Mouse (Mus musculus): ENCODE results near the gene Rgmb.

Rgmb gene

GRCm38 (mm10) chr17:15822376-15822775, 8.5 kb downstream of the Rgmb start:
- no peak for DNase-seq (ENCODE audit: low read depth, low spot score)

- no peak for DNase-seq (ENCODE audit: low read depth, low spot score)
Measured at GRCm38 (mm10) chr17:15821706-15822105, 9.1 kb downstream of the Rgmb start.

DNA sequence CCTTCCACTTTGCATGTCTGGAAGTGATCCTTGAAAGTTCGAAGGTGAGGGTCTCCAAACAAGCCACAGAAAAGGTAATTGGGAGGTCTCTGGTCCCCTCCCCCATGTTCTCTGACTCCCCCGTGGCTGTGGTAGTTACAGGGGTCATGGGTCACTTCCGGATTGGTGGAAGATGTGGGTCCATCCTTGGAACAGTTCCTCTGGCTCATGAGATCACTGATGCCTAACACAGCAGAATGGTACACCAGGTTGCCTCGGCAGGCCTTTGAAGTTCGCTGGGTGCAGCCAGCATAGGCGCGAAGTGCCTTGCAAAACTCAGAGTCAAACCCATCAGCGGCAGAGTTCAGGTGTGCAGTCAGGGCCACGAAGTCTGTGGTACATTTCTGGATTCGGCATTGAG, 10.1 kb downstream of the Rgmb start:
- DNase-seq (ENCODE audit: low read depth, low spot score): no peak

GRCm38 (mm10) chr17:15820146-15820545, 10.7 kb downstream of the Rgmb start:
- no peak for DNase-seq (ENCODE audit: low read depth, low spot score)

DNA sequence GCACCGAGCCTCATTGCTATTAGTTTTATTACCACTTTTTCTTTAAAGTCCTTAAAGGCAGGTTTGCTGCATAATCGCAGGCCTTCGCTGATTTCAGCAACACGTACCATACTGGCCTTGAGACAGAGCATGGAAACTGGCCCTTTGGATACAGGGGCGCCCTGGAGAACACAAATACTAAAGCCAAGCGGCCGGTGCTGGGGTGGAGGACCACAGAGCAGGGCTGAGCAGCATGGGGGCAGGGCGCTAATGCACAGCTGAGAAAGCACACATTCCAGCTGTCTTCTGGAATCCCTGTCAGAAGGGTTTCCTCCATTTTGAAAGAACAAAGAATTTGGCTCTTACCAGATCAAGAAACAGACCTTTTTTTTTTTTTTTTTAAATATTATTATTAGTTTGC, 12.5 kb downstream of the Rgmb start:
- DNase-seq (ENCODE audit: low read depth, low spot score): no peak

- no peak for DNase-seq (ENCODE audit: low read depth, low spot score)
Measured at GRCm38 (mm10) chr17:15817634-15818033, 13.2 kb downstream of the Rgmb start.

DNA sequence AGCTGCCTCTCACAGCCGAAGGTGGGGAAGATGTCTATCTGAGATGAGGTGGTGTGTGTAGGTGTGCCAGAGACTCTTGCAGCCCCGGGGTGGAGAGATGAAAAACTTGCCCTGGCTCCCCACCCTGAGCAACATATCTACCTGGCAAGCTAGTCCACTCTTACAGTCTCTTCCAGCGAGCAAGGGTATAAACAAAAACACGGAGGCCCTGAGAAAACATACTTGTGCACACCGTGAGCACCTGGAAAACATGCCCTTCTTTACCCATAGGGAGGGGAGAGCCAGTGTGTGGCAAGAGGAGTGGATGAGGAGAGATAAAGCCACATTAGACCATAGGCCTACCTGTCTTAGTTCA, 13.8 kb downstream of the Rgmb start:
- no peak for DNase-seq (ENCODE audit: low read depth, low spot score)

- DNase-seq (ENCODE audit: low read depth, low spot score): no peak
Measured at GRCm38 (mm10) chr17:15816379-15817095, 14.3 kb downstream of the Rgmb start.

- no peak for DNase-seq (ENCODE audit: low read depth, low spot score)
Measured at GRCm38 (mm10) chr17:15815312-15816018, 15.4 kb downstream of the Rgmb start.

GRCm38 (mm10) chr17:15813658-15814212, 17.1 kb downstream of the Rgmb start:
- DNase-seq (ENCODE audit: low read depth, low spot score): no peak

DNA sequence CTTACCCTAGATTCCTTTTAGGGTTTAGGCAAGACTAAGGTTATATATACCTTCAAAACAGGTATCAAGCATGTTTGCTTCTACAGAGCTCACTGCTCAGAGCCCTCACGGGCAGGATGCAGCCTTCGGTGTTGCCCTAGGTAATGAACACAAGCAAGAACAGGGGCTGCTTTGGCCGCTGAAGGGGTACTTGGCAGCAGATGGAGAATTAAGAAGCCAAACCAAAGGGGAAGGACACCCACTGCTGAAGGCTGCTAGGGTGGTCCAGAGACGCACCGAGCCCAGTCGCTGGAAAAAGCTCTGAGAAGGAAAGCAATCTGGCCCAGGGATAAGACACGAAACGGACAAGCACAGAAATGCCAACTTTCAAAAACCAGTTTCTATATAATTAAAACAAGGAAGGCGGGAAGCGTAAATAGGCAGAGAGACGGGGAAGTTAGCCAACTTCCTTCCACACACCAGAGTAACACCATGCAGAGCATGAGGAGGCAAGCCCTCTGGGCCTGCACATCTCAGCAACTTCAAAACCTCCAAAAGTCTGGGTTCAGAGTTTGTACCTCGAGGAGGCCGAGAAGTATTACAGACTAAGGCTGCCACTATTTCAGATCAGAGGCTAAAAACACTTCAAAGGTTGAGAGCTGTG, 18.6 kb downstream of the Rgmb start:
- no peak for DNase-seq (ENCODE audit: low read depth, low spot score)

- no peak for DNase-seq (ENCODE audit: low read depth, low spot score)
Measured at GRCm38 (mm10) chr17:15809949-15810348, 20.9 kb downstream of the Rgmb start.

DNA sequence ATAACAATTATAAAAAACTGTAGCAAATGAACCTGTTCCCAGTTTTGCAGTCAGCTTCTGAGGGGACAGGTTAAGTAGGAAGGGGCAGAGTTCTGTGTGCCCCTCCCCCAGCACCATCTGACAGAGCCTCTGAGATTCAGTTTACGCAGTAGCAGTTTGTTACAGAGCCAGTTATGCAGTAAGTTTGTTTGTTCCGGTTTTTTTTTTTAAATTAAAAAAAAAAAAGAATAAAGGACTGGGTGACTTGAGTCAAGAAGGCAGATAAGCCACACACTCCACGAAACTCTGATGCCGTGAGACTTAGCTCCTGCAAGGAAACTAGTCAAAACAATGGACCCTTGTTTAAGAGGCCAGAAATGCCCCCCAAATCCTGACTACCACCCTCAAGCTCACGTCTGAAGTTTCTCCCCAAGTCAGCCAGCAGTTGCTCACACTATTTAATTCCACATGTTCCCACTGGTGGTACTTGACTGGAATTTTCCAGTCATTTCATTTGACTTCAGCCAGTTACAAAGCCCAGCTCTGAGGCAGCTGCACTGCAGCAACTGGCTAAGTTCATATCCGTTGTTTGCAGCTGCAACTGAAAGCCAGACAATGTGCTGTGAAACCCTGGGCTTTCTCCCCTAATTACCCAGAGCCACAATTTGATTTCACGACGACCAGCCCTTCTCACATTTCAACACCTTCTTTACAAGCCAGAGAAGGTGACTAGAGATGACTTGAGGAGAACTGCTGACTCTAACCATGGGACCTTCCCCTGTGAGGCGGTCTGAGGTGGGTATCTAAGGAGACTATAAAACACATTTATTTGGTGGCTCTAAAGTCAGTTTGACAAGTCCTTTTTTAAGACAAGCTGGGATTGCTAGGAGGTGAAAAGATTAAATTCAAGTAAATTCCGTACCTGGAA, 22.1 kb downstream of the Rgmb start:
- DNase-seq (ENCODE audit: low read depth, low spot score): no peak

- DNase-seq (ENCODE audit: low read depth, low spot score): no peak
Measured at GRCm38 (mm10) chr17:15808015-15808414, 22.8 kb downstream of the Rgmb start.

- DNase-seq (ENCODE audit: low read depth, low spot score): peak; percentile 90
Measured at GRCm38 (mm10) chr17:15807295-15807984, 23.4 kb downstream of the Rgmb start.

- DNase-seq (ENCODE audit: low read depth, low spot score): no peak
Measured at GRCm38 (mm10) chr17:15804008-15804812, 26.6 kb downstream of the Rgmb start.

DNA sequence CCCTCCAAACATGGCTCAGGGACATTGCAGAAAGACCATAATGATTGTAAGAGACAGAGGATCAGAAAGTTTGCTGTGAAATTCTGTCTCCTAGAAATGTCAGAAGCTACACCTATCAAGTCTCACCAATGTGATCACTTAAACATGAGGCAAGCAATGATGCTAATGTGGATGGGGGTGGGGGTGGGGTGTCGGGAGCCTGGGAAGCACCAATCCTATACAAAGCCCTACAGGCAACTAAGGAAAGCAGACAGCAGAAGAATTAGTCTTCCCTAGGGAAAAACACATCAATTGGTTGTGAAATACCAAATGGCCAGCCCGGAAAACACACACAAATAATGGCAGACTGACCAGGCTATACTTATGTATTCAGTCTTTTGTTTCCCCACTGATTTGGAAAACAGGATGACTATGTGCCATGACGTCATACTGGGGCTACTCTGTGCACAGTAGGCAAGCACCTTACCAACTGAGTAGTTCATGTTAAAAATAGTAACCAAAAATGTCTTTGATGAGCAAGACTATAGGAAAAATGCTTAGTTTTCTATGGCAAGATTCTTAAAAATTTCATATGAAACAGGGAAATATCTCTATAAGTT, 31.5 kb downstream of the Rgmb start:
- no peak for DNase-seq (ENCODE audit: low read depth, low spot score)

- no peak for DNase-seq (ENCODE audit: low read depth, low spot score)
Measured at GRCm38 (mm10) chr17:15790716-15791115, 40.1 kb downstream of the Rgmb start.

DNA sequence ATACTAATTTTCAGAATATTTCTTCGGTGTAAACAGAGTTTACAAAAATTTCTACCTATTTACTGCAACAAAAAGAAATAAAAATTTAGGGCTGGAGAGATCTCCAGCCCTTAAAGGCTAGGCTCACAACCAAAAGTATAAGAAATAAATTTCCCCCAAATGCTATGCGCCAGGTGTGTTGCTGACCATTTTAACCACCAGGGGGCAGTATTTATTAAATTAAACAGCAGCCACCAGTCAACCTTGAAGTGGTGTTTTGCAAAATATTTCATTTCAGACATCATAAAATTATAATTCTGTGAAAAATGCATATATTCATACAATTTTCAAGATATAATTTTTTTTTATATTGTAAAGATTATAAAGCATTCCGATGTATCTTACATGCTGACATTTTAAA, 43.8 kb downstream of the Rgmb start:
- DNase-seq (ENCODE audit: low read depth, low spot score): no peak

DNA sequence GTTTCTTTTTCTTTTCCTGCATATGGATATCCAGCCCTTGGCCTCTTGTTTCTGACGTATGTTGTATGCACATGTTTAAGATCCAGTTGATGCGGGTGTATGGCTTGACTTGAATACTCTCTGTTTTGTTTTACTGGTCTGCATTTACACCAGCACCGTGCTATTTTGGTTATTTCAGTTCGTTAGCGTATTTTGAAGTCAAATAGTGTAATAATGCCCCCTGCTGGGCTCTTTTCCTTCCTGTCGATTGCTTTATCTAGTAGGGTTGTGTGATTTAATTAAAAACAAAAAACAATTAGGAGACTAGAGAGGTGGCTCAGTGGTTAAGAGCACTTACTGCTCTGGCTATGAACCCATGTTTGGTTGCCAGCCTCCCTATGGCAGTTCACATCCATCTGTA, 52.9 kb downstream of the Rgmb start:
- DNase-seq (ENCODE audit: low read depth, low spot score): no peak

Data from skeletal muscle tissue, adult 2 months (tissue).